Mouse (Mus musculus) lung, postnatal 36 days (tissue): ENCODE results near the gene Dcp1b.

ENCODE experiments used
- DNase-seq: peaks from one replicate; pipeline ENCODE4 v3.0.0; 2022; ENCODE audit warnings: mixed read lengths

Dcp1b gene

GRCm38 (mm10) chr6:119175078-119175853 is at the start of gene Dcp1b:
Gene Dcp1b, plus strand, starts transcription at chr6:119175253.
- peak; percentile 91 for DNase-seq

GRCm38 (mm10) chr6:119126991-119127390 is 48.1 kb upstream of the Dcp1b start:
- no peak for DNase-seq

GRCm38 (mm10) chr6:119128076-119128475 is 47.0 kb upstream of the Dcp1b start:
- DNase-seq: no peak

GRCm38 (mm10) chr6:119128521-119128920 is 46.5 kb upstream of the Dcp1b start:
- DNase-seq: no peak

- DNase-seq: peak; percentile 79
These were observed 45.4 kb upstream of the Dcp1b start for GRCm38 (mm10) chr6:119129664-119130063.

- no peak for DNase-seq
These were observed 42.8 kb upstream of the Dcp1b start for GRCm38 (mm10) chr6:119132111-119132735.

GRCm38 (mm10) chr6:119132863-119133262 is 42.2 kb upstream of the Dcp1b start:
- no peak for DNase-seq

GRCm38 (mm10) chr6:119137768-119138167 is 37.3 kb upstream of the Dcp1b start:
- DNase-seq: peak; percentile 59

GRCm38 (mm10) chr6:119139561-119139960 is 35.5 kb upstream of the Dcp1b start:
- no peak for DNase-seq

GRCm38 (mm10) chr6:119145109-119145508 is 29.9 kb upstream of the Dcp1b start:
- no peak for DNase-seq

GRCm38 (mm10) chr6:119165677-119166076 is 9.4 kb upstream of the Dcp1b start:
- DNase-seq: no peak

GRCm38 (mm10) chr6:119174307-119175074 is 562 bp upstream of the Dcp1b start:
- no peak for DNase-seq

GRCm38 (mm10) chr6:119176103-119176502 is 1.1 kb downstream of the Dcp1b start:
- no peak for DNase-seq

- no peak for DNase-seq
These were observed 2.0 kb downstream of the Dcp1b start for GRCm38 (mm10) chr6:119177101-119177500.

- DNase-seq: no peak
These were observed 5.1 kb downstream of the Dcp1b start for GRCm38 (mm10) chr6:119180188-119180587.

GRCm38 (mm10) chr6:119182211-119182610 is 7.2 kb downstream of the Dcp1b start:
- no peak for DNase-seq

- DNase-seq: no peak
These were observed 8.7 kb downstream of the Dcp1b start for GRCm38 (mm10) chr6:119183781-119184180.

GRCm38 (mm10) chr6:119186658-119187057 is 11.6 kb downstream of the Dcp1b start:
- peak; percentile 18 for DNase-seq

GRCm38 (mm10) chr6:119187631-119188030 is 12.6 kb downstream of the Dcp1b start:
- DNase-seq: no peak

GRCm38 (mm10) chr6:119191478-119191877 is 16.4 kb downstream of the Dcp1b start:
- DNase-seq: no peak

- DNase-seq: no peak
These were observed 18.6 kb downstream of the Dcp1b start for GRCm38 (mm10) chr6:119193571-119194154.

- DNase-seq: no peak
These were observed 19.1 kb downstream of the Dcp1b start for GRCm38 (mm10) chr6:119194161-119194560.

- DNase-seq: no peak
These were observed 19.5 kb downstream of the Dcp1b start for GRCm38 (mm10) chr6:119194601-119195000.
